Mouse (Mus musculus) heart, postnatal 0 days (tissue): ENCODE measurements at regions not wholly inside any gene's neighbourhood (a gene's known extent, or its start where the extent isn't known, plus 50 kb on each side); places are given as distances from the start of the nearest gene placed in this dataset.

Source experiments
- CTCF ChIP-seq: IDR thresholded peaks from 2 replicates; pipeline ENCODE4 v1.5.1; 2016; ENCODE audit warnings: antibody characterized with exemption, control low read depth, low read depth
- EP300 ChIP-seq: IDR thresholded peaks from 2 replicates; pipeline ENCODE4 v1.6.1; 2016; ENCODE audit warnings: antibody characterized with exemption, low read depth

GRCm38 (mm10) chr7:117090911-117091550 is 289.7 kb upstream of the Xylt1 start:
- TF ChIP-seq CTCF (no peak), EP300 (no peak)
